Mouse (Mus musculus): ENCODE results near the gene Klf16. TPM values are rescaled to one million over a fixed set of nuclear protein-coding genes. Genes with fewer than 3 reads are reported as not detected.

Gene Klf16
- polyA plus RNA-seq, 1 experiment from 2014 or later, result 5.1 TPM

DNA sequence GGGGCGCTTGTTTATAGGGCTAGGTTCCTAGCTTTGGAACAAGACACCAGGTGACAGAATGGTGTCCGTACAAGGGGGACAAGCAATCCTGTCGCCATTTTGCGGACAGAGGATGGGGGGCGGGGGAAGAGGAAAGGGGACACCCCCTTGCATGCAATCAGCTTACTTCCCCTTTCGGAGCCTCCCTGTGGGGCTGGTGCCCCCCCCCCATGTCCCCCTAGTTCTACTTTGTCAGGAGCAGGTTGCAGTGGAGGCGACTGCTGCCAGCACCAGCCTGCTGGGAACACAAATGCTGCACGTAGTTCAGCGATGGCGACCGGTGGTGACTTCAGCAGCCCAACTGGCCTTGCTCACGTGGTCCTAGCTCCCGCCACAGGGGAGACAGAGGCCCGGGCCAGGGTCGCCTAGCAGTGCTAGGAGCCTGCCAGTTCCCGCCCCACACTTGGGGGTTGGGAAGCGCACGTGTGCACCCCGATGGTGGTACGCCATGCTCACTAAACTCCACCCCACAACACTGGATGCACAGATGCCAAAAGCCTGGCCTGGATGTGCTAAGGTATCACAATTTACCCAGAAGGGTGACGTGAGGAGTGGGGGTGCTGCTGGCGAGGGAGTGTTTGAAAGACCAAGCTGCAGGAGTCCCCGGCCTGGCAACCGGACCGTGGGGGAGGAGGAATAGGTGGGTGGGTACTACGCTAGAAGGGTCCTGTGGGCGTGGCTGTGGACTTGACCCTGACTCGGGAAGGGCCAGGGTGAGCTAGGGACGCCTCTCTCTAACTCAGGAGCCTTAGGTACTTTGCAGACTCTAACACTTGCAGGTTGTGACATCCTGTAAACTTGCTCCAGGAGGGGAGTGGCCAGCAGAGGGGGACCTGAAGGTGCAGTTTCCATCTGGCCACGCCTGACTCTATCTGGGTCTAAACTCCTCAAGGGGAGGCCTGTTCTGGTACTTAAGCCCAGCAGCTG, 6.0 kb downstream of the Klf16 start:
- ATAC-seq (ENCODE audit: extremely low read depth, insufficient number of reproducible peaks, low FRiP score, low TSS enrichment), result no peak
- H3K4me1 ChIP-seq, result peaks cover 77% of the 10 kb centered on the region
- H3K36me3 ChIP-seq, result peaks cover 16% of the 10 kb centered on the region
- H3K27me3 ChIP-seq (replicated peaks), result no peaks in the 10 kb centered on the region
- 22% methylated on average over 30 of the region's 30 CpGs for WGBS
- H3K4me3 ChIP-seq, result peak overlapping the region; percentile 36
- peak overlapping the region; percentile 77 for H3K9ac ChIP-seq
- no peaks in the 10 kb centered on the region for H3K9me3 ChIP-seq
- H3K27ac ChIP-seq (replicated peaks), result peak overlapping the region; percentile 58
- peak overlapping the region; percentile 59 for H3K4me2 ChIP-seq

DNA sequence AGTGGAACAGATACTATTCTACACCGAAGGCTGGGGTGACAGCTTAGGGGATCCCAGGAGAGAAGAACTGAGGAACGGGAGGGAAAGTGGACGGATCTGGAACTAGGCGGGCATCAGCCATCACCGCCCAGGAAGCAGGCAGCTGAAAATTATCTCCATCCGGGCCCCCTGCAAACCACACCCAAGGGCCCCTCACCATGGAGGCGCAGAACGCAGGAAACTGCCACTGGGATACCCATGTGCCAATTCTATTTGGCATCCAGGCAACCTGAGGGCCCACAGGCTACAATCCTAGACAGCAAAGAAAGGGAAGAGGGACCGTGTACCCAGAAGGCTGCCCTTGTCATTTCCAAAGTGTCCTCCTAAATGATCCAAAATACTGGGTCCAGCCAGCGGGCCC, 6.7 kb downstream of the Klf16 start:
- Histone ChIP-seq H3K4me3 (peak overlapping the region; percentile 36), H3K4me2 (peak overlapping the region; percentile 59), H3K9ac (peak overlapping the region; percentile 77), H3K4me1 (peaks cover 71% of the 10 kb centered on the region), H3K27me3 (replicated peaks) (no peaks in the 10 kb centered on the region), H3K36me3 (peaks cover 20% of the 10 kb centered on the region), H3K27ac (replicated peaks) (no peak overlapping the region), H3K9me3 (no peaks in the 10 kb centered on the region)
- WGBS, result 78% methylated on average over 10 of the region's 10 CpGs
- ATAC-seq (ENCODE audit: extremely low read depth, insufficient number of reproducible peaks, low FRiP score, low TSS enrichment), result no peak

DNA sequence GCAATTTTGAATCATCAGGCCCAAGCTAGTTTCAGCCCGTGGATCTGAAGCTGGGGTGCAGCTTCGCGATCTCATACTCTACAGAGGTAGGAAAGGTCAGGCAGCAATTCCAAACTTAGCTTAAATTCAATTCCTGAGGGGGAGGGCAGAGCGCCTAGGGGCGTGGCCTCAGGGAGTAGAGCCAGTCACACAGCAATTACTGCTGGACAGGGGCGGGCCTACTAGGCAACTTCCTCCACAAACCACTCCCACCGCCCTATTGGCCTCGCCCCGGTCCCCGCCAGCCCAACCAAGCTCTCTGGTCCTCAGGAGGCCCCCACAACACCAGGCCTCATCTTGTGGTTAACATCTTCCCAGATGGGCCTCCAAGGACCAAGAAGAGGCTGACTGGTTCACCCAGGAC, 7.5 kb downstream of the Klf16 start:
- Histone ChIP-seq H3K9ac (peak overlapping the region; percentile 77), H3K4me3 (peak overlapping the region; percentile 36), H3K9me3 (no peaks in the 10 kb centered on the region), H3K27me3 (replicated peaks) (no peaks in the 10 kb centered on the region), H3K4me2 (peak overlapping the region; percentile 59), H3K4me1 (peaks cover 63% of the 10 kb centered on the region), H3K36me3 (peaks cover 20% of the 10 kb centered on the region), H3K27ac (replicated peaks) (no peak overlapping the region)
- WGBS, result 30% methylated on average over 10 of the region's 10 CpGs
- ATAC-seq (ENCODE audit: extremely low read depth, insufficient number of reproducible peaks, low FRiP score, low TSS enrichment), result no peak; the same call in 1 of the 2 replicates

DNA sequence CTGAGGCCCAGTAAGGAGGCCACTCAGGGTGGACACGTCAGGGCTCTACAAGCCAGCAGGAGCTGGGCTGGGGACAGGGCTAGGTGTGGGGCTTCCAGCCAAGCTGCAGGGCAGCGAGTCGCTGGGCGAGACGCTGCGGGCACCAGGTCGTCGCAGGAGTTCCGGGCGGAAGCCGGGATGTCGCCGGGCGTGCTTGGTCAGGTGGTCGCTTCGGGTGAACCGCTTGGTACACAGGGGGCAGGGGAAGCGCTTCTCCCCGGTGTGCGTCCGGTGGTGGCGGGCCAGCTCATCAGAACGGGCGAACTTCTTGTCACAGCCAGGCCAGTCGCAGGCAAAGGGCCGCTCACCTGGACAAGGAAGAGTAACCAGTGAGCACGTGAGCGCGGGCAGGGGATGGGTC, 8.2 kb downstream of the Klf16 start:
- Histone ChIP-seq H3K4me3 (no peak overlapping the region), H3K27ac (replicated peaks) (no peak overlapping the region), H3K4me1 (peaks cover 55% of the 10 kb centered on the region), H3K36me3 (peaks cover 20% of the 10 kb centered on the region), H3K9ac (no peak overlapping the region), H3K9me3 (no peaks in the 10 kb centered on the region), H3K4me2 (no peak overlapping the region), H3K27me3 (replicated peaks) (no peaks in the 10 kb centered on the region)
- 93% methylated on average over 29 of the region's 29 CpGs for WGBS
- ATAC-seq (ENCODE audit: extremely low read depth, insufficient number of reproducible peaks, low FRiP score, low TSS enrichment), result no peak

DNA sequence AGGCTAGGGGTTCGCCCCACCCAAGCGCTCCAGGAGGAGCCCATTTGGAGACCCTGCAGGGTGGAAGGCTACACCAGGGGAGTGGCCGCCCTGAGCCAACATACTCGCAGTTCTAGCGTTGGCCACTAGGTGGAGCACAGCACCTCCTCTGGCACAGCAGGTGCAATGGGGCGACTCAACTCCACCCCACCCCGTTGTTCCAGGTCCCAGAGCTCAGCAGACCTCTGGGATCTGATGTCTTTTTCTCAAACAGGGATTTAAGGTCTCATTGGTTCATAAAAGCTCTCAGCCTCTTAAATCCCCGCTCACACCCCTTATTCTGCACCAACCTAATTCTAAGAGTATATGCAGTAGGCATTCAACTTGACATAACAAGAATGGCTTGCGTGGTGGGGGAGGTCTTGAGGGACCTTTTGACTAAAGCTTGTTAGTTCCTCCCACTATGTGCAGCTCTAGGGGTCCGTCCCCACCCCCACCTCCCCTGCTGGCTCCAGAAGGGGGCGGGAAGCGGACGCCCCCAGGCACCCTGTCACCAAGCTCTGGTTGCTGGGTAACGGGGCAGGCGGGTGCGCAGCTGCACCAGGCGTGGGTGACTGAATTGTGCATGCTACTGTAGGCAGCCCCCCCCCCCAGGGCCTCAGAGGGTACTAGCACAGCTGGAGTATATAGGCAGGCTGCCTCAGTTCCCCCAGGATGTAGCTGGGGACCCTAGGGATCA, 10.6 kb downstream of the Klf16 start:
- 25% methylated on average over 17 of the region's 17 CpGs for WGBS
- Histone ChIP-seq H3K4me2 (no peak overlapping the region), H3K36me3 (peaks cover 20% of the 10 kb centered on the region), H3K9ac (peak overlapping the region; percentile 14; the same call in 1 of the 2 replicates), H3K4me1 (peaks cover 36% of the 10 kb centered on the region), H3K27ac (replicated peaks) (no peak overlapping the region), H3K4me3 (no peak overlapping the region), H3K27me3 (replicated peaks) (no peaks in the 10 kb centered on the region), H3K9me3 (no peaks in the 10 kb centered on the region)
- no peak for ATAC-seq (ENCODE audit: extremely low read depth, insufficient number of reproducible peaks, low FRiP score, low TSS enrichment)

DNA sequence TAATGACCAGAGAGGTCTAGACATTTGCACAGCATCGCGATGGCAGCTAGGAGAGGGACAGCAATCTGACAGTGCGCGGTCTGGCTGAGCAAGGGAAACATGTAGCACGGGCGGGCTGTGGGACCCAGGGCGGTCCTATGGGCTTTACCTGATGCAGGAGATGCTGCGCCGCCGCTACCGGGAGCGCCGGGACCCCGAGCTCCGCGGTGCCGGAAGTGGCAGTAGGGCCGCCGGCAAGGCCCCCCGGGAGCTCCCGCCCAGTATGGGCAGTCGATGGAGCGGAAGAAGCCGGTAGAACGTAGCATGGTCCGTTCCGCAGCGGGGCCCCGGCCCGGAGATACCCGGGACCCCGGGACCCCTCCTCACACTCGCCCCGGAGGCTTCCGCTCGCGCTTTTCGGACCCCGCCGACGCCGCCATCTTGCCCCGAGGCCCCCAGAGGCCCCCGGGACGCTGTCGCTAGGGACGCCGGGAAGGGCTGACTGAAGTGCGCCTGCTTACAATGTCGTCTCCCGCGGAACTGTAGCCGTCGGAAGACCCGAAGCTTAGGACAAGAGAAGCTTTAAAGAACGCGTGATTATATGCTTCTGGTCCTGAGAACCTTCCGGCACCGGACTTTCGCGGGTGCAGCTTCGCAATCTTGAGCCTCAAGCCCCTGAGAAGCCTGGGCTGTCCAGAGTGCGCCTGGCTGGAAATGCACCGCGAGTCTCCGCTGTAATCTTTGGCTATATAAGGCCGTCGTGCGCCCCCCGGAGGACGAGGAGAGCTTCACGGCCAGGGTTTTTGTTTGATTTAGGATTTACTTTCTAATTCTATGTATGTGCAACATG, 15.8 kb downstream of the Klf16 start, which contains the start of gene Rexo1:
Gene Rexo1, minus strand, starts transcription at position 445 of the 829 bp plus-strand sequence.
- peak; percentile 66; the same call in 1 of the 2 replicates for ATAC-seq (ENCODE audit: extremely low read depth, insufficient number of reproducible peaks, low FRiP score, low TSS enrichment)
- Histone ChIP-seq H3K4me2 (peak within 1 kb of the TSS; percentile 96), H3K4me1 (peaks cover 48% of the 10 kb centered on the region), H3K4me3 (peak within 1 kb of the TSS; percentile 100), H3K9ac (peak within 1 kb of the TSS; percentile 91), H3K9me3 (no peaks in the 10 kb centered on the region), H3K36me3 (peaks cover 4% of the 10 kb centered on the region; the same call in 1 of the 2 replicates), H3K27ac (replicated peaks) (peak within 1 kb of the TSS; percentile 91), H3K27me3 (replicated peaks) (no peaks in the 10 kb centered on the region)
- under 1% methylated on average over 72 of the region's 72 CpGs for WGBS

DNA sequence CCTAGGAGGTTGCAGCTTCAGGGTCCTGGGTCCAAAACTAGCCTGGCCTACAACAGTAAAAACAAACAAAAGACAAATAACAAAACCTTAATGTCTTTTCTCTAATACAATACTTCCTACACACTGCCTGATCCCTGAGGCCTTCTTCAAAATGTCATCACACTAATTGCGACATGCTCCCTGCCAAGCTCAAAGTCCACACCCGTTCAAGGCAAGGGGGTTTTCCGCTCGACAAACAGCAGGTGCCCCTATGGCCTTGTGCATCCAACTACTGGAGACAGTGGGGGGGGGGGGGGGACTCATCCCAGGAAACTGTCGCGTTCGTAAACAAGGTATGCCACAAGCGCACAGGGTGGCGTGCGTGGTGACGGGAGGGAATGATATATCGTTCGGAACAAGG, 16.5 kb downstream of the Klf16 start:
- Histone ChIP-seq H3K36me3 (peaks cover 2% of the 10 kb centered on the region; the same call in 1 of the 2 replicates), H3K9ac (peak overlapping the region; percentile 91), H3K4me3 (peak overlapping the region; percentile 100), H3K4me1 (peaks cover 46% of the 10 kb centered on the region), H3K9me3 (no peaks in the 10 kb centered on the region), H3K27ac (replicated peaks) (0 out of 2 replicates have a peak overlapping the region, but pooled peaks have one; percentile 91), H3K4me2 (peak overlapping the region; percentile 96), H3K27me3 (replicated peaks) (no peaks in the 10 kb centered on the region)
- 1% methylated on average over 13 of the region's 13 CpGs for WGBS
- no peak for ATAC-seq (ENCODE audit: extremely low read depth, insufficient number of reproducible peaks, low FRiP score, low TSS enrichment)

DNA sequence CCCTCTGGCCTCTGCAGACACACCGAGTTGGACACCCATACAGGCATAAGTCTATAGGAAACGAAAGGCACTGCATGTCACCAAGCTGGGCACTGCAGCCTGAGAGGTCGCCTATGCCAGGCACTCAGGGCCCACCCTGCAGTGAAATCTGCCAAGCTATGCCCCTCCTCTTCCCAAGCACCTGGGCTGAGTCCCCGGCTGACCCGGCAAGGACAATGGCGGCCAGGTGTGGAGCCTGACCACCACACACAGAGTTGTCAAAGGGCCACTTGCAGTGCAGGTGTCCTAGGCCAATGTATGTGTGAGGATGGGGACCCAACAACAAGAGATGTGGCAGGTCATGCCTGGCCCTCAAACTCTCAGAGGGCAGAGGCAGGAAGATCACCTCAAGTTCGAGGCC, 17.7 kb downstream of the Klf16 start:
- 92% methylated on average over 7 of the region's 7 CpGs for WGBS
- Histone ChIP-seq H3K27ac (replicated peaks) (no peak overlapping the region), H3K27me3 (replicated peaks) (no peaks in the 10 kb centered on the region), H3K4me1 (peaks cover 52% of the 10 kb centered on the region), H3K9ac (0 out of 2 replicates have a peak overlapping the region, but pooled peaks have one; percentile 28), H3K9me3 (no peaks in the 10 kb centered on the region), H3K36me3 (no peaks in the 10 kb centered on the region), H3K4me3 (no peak overlapping the region), H3K4me2 (peak overlapping the region; percentile 96; the same call in 1 of the 2 replicates)
- ATAC-seq (ENCODE audit: extremely low read depth, insufficient number of reproducible peaks, low FRiP score, low TSS enrichment), result no peak

DNA sequence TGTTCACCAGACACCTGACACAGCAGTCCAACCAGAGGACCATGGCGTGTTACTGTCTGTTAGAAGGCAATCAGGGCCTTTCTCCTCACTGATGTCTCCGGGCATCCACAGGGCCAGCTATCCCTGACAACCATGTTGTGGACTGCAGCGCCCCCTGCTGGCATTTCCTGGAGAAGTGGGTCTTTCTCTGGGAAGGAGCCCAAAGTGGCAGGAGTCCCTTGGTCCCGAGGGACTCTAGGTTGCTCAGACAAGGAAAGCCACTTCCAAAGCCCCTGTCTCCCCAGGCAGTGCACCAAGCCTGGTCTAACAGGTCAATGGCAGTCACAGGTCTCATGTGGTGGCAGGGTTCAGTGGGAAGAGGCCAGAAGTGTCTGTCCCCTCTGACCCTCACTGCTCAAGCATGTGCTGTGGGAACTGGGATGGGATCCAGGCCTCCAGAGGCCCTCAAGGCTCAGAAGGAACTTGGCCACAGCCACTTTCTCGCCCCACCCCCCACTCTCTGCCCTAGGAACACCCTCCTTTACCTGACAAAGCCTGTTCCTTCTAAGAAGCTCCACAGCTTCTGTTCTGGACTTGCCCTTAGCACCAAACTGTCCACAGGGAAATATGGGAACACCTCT, 19.7 kb downstream of the Klf16 start:
- Histone ChIP-seq H3K36me3 (no peaks in the 10 kb centered on the region), H3K9ac (peak overlapping the region; percentile 30; the same call in 1 of the 2 replicates), H3K4me3 (no peak overlapping the region), H3K27ac (replicated peaks) (no peak overlapping the region), H3K9me3 (no peaks in the 10 kb centered on the region), H3K27me3 (replicated peaks) (no peaks in the 10 kb centered on the region), H3K4me1 (peaks cover 70% of the 10 kb centered on the region), H3K4me2 (no peak overlapping the region)
- no peak for ATAC-seq (ENCODE audit: extremely low read depth, insufficient number of reproducible peaks, low FRiP score, low TSS enrichment)
- 28% methylated on average over 5 of the region's 5 CpGs for WGBS

DNA sequence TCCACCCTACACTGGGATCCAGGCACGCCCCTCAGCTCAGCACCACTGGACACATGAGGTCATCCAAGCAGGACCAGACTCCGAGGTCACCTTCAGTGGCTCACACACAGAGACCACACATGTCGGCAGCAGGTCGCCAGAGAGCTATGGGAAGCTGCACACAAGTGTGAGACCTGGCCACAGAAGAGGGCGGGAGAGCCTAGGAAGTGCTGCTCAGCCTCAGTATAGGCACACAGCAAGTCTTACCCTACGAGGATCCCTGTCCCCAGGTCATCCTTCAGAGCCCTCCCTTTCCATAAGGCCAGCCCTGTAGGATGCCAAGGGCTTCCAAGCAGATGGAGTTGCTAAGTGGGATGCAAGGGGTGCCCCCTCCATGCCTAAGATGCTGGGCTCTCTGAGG, 23.1 kb downstream of the Klf16 start:
- Histone ChIP-seq H3K4me2 (peak overlapping the region; percentile 22; the same call in 1 of the 2 replicates), H3K9me3 (no peaks in the 10 kb centered on the region), H3K36me3 (peaks cover 19% of the 10 kb centered on the region), H3K9ac (peak overlapping the region; percentile 64), H3K27ac (replicated peaks) (peak overlapping the region; percentile 34; the same call in 1 of the 2 replicates), H3K4me1 (peaks cover 47% of the 10 kb centered on the region), H3K27me3 (replicated peaks) (no peaks in the 10 kb centered on the region), H3K4me3 (no peak overlapping the region)
- WGBS, result 57% methylated on average over 6 of the region's 6 CpGs
- ATAC-seq (ENCODE audit: extremely low read depth, insufficient number of reproducible peaks, low FRiP score, low TSS enrichment), result no peak

Data from heart, embryonic 13.5 days (tissue).